Mouse (Mus musculus) T-cell, adult 66 days (primary cell): ENCODE measurements around the gene Dnajc10. TPM values are rescaled to one million over a fixed set of nuclear protein-coding genes. Genes with fewer than 3 reads are reported as not detected.

ENCODE experiments used
- total RNA-seq, 2 experiments: library from RNA; stranded (reverse); gene quantifications; 3 replicates in 1 of 2; 4 replicates in 1 of 2; pipeline ENCODE4 v1.2.4; 2023

The Dnajc10 gene
- total RNA-seq = 10 to 100 TPM; 38.2 to 41.3 TPM

GRCm38 (mm10) chr2:80315242-80316161 lies at the start of gene Dnajc10:
Dnajc10 (plus strand) TSS chr2:80315466.

GRCm38 (mm10) chr2:80292172-80292571 lies 23.1 kb upstream of the Dnajc10 start, which contains the start of gene Prdx6b:
Prdx6b (plus strand) TSS chr2:80292472.

Other genes starting within 250 kb of the Dnajc10 start
- not detected for gene Pde1a, start 186.0 kb upstream of the Dnajc10 start, total RNA-seq
- gene Prdx6b, start 23.0 kb upstream of the Dnajc10 start, total RNA-seq = not detected
- gene Frzb, start 132.2 kb downstream of the Dnajc10 start, total RNA-seq = not detected